Mouse (Mus musculus): ENCODE measurements around the gene Fam114a2. TPM values are rescaled to one million over a fixed set of nuclear protein-coding genes. Genes with fewer than 3 reads are reported as not detected.

Gene Fam114a2
- polyA plus RNA-seq (2015; fragmentation: Nextera tagmentation; extraction: Ambion mirVana), result 34.0 and 36.0 TPM in 2 replicates

DNA sequence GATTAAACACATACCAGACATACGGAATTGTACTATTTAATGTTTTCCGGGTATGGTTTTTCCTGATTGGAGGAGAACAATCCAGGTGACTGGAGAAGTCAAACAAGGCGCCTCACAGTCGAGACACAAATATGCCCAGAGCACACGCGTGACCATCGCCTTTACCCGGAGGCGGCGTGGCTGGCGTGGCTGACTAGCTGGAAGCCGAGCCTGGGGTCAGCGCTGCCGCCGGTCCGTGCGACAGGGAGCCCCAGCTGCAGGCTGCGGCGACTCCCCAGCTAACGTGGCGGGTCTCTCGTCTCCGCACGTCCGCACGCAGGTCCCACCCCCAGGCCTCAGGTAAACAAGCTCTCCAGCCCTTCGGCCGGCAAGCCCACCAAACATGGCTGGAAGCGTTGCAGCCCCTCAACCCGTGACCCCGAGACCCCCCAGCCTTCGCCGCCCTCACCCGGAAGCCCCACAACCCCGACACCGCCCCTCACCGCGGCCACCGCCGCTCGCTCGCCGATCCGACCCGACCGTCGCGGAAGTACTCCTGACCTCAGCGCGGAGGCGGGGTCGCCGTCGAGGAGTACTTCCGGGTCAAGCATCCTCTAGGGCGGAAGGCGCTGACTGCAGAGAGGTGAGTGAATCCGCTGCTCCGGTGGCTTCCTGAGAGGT, at the start of gene Fam114a2, which contains the start of gene Mfap3:
Gene Fam114a2, minus strand, starts transcription at position 527 of the 660 bp plus-strand sequence.
Gene Mfap3, plus strand, starts transcription at position 574 of the 660 bp plus-strand sequence.

Other genes with a start within 250 kb of the Fam114a2 start
- gene Mfap3, start within 50 bp of the Fam114a2 start, polyA plus RNA-seq (2015; fragmentation: Nextera tagmentation; extraction: Ambion mirVana), result 15.4 and 19.3 TPM in 2 replicates
- 14.3 and 16.9 TPM in 2 replicates for gene Galnt10, start 126.8 kb upstream of the Fam114a2 start, polyA plus RNA-seq (2015; fragmentation: Nextera tagmentation; extraction: Ambion mirVana)